Mouse (Mus musculus) c-Kit-positive CD71-positive TER-119-positive erythroid progenitor cells, embryonic 14.5 days (primary cell): ENCODE measurements around the gene L3mbtl3.

Source experiments
- DNase-seq: peaks from one replicate; pipeline ENCODE4 v3.0.0-alpha.2; 2013; ENCODE audit warnings: low spot score

Gene L3mbtl3

GRCm38 (mm10) chr10:26337896-26338503 lies 37.8 kb downstream of the L3mbtl3 start:
- no peak for DNase-seq

- no peak for DNase-seq
These were observed 41.8 kb downstream of the L3mbtl3 start for GRCm38 (mm10) chr10:26333966-26334365.

GRCm38 (mm10) chr10:26332781-26333180 lies 43.0 kb downstream of the L3mbtl3 start:
- DNase-seq = no peak

GRCm38 (mm10) chr10:26328843-26329242 lies 46.9 kb downstream of the L3mbtl3 start:
- no peak for DNase-seq

- DNase-seq = no peak
These were observed 47.9 kb downstream of the L3mbtl3 start for GRCm38 (mm10) chr10:26327691-26328542.

GRCm38 (mm10) chr10:26327291-26327690 lies 48.5 kb downstream of the L3mbtl3 start:
- no peak for DNase-seq

GRCm38 (mm10) chr10:26325320-26325719 lies 50.5 kb downstream of the L3mbtl3 start:
- DNase-seq = no peak

DNA sequence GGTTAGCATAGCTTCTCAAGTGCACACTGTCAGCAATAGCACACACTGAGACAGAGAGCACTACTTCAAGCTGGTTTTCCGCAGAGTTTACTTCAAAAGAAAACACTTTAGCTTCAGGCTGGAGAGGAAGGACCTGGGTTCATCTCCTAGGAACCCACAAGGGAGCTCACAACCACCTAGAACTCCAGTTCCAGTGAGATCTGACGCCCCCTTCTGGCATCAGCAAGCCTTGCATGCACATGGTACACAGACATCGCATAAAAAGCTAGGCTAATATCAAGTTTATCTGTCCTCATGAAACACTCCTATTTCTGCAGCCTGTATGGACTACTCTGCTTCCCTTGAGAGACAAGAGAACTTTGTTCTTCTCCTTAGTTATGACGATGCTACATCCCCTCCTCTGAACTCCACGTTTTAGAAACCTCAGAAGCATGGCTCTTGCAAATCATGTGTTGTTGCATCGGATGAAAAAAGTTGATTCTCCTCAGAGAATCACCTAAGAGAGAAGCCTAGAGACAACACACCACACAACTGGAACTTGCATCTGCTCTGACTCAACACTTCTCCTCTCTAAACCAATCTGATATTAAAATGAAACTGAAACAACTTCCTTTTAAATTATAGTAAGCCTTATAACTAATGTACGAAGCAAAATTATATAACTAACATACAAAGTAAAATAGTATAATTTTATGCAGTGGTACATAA lies 53.3 kb downstream of the L3mbtl3 start:
- no peak for DNase-seq

DNA sequence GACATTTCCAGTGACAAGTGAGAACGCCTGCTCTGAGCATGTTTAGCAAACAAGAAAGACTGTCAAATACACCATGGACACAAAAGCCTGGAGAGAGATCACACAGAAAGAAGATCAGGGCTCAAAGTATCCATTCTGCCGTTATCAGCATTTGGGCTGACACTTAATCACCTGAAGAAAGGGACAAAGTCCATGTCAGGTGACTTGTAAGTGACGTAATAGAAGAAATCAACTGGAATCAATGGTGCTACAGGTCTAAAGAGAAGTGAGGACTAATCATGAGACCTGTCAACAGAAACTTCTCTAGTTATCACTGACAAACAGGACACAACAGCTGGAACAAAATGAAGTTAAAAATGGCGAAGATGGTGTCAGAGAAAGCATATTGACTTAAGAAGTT lies 55.1 kb downstream of the L3mbtl3 start:
- DNase-seq = no peak

GRCm38 (mm10) chr10:26314327-26314726 lies 61.4 kb downstream of the L3mbtl3 start:
- DNase-seq = no peak

DNA sequence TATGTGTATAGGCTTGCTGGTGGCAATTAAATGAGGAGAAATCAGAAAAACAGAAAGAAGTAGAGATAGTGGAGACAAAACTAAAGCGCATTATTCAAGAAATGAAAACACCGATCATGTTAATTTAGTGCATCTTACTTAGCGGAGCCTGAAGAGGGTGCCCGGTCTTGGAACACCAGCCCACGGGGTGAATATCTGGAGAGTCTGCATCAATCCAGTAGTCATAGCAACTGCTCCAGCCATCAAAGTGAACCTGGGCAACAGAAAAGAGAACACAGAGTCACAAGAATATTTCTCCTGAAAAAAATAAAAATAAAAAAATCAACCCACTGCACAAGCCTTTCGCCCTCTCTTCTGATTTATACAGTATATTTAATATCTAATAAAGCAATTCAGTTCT lies 72.3 kb downstream of the L3mbtl3 start:
- DNase-seq = no peak

DNA sequence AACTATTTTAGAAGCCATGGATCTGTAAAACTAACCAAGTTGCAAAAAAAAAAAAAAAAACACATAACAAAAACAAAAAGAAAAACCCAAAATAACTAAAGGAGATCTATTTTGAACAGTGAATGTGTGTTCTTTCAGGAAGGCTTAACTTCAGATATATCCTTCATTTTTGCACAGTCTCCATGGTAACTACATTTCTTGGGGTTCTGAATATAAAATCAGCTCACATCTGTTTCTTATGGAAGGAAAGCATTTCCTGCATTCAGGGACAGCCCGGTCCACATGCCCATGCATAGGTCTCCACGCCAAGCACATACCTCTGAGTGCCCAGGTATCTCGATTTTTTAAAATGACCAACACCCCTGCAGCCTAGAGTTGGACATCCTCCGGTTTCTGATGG lies 73.4 kb downstream of the L3mbtl3 start:
- DNase-seq = no peak

- DNase-seq = no peak
These were observed 78.1 kb downstream of the L3mbtl3 start for GRCm38 (mm10) chr10:26297626-26298025.

DNA sequence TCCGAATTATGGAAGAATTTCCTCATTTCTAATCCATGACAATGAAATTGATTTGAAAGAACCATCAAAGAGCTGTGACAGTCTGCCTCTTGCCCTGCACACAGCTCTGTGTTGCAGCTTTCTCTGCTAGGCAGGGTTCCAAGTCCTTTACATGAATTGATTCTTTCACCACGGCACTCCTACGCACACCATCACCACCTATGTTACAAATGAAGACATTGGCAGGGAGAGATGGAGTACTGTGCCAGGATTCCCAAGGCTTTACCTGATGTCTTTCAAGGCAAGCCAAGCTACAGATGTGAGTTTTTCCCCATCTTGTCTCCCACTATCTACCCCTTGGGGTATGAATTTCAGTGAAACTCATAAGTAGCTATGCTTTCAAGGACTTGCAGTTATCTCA lies 78.6 kb downstream of the L3mbtl3 start:
- DNase-seq = no peak

GRCm38 (mm10) chr10:26287136-26287535 lies 88.6 kb downstream of the L3mbtl3 start:
- no peak for DNase-seq

GRCm38 (mm10) chr10:26280009-26280408 lies 95.8 kb downstream of the L3mbtl3 start:
- DNase-seq = no peak

DNA sequence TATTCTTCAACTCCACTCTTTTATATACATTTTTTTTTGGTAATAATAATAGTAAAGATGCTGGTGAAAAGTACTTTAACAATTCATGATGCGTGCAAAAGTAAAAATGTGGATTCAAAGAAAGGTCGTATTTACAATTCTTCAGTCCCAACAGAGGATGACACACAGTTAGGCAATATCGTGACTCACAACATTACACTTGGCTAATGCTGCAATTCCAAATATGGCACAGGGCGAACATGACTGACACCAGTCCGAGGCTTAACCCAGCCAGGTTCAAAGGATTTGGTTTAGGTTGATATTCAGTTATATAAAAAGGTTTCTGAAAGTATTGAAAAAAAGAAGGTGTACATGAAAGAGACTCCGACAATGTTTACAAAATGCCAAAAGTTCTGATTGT lies 100.4 kb downstream of the L3mbtl3 start:
- no peak for DNase-seq

GRCm38 (mm10) chr10:26263744-26264459 lies 111.9 kb downstream of the L3mbtl3 start:
- no peak for DNase-seq

- no peak for DNase-seq
These were observed 115.9 kb downstream of the L3mbtl3 start for GRCm38 (mm10) chr10:26259908-26260307.

- no peak for DNase-seq
These were observed 126.2 kb downstream of the L3mbtl3 start for GRCm38 (mm10) chr10:26249426-26250165.

DNA sequence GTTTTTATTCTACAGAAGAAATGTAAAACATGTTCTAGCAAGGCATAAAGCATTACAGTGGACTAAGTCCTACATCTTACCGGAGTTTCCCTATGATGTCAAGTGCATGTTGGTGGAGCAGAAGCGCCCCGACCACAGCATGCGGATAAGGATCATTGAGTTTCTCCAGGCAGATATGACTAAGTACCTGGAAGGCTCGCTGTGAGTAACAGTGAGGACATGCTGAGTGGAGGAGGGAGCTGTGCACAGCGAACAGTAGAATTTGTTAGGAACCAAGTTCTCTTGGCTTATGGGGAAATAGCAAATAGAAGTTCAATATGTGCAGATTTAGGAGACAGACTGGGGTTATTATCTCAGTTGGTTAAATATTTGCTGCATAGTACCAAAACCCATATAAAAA lies 131.3 kb downstream of the L3mbtl3 start:
- no peak for DNase-seq

GRCm38 (mm10) chr10:26243203-26243602 lies 132.6 kb downstream of the L3mbtl3 start:
- DNase-seq = no peak
